Mouse (Mus musculus) splenic B cell, adult 2 months (primary cell): Measurements from ENCODE around the gene Pbx1.

Experiments used
- DNase-seq: peaks from one replicate; pipeline ENCODE4 v3.0.0-alpha.2; 2011; ENCODE audit warnings: low read depth, low spot score
- H3K27me3 ChIP-seq: 2 replicates; pipeline ENCODE4 v1.6.1; 2012; ENCODE audit warnings: mild to moderate bottlenecking, low read length, moderate library complexity, mixed read lengths; ENCODE audit not compliant: control insufficient read depth, poor library complexity, insufficient read depth, severe bottlenecking
- H3K36me3 ChIP-seq: 2 replicates; pipeline ENCODE4 v1.6.1; 2012; ENCODE audit warnings: mild to moderate bottlenecking, low read length, moderate library complexity, mixed read lengths; ENCODE audit not compliant: control insufficient read depth, poor library complexity, insufficient read depth, severe bottlenecking

Gene Pbx1

GRCm38 (mm10) chr1:168275678-168276077 lies 156.4 kb downstream of the Pbx1 start:
- no peak for DNase-seq
- Histone ChIP-seq H3K27me3 (no peaks in the 10 kb centered on the region), H3K36me3 (no peaks in the 10 kb centered on the region)

- Histone ChIP-seq H3K36me3 (no peaks in the 10 kb centered on the region), H3K27me3 (no peaks in the 10 kb centered on the region)
- no peak for DNase-seq
Observed at GRCm38 (mm10) chr1:168274296-168274695, 157.8 kb downstream of the Pbx1 start.

GRCm38 (mm10) chr1:168272091-168272490 lies 160.0 kb downstream of the Pbx1 start:
- Histone ChIP-seq H3K36me3 (no peaks in the 10 kb centered on the region), H3K27me3 (no peaks in the 10 kb centered on the region)
- DNase-seq: no peak

GRCm38 (mm10) chr1:168271207-168271606 lies 160.9 kb downstream of the Pbx1 start:
- no peak for DNase-seq
- H3K36me3 ChIP-seq: no peaks in the 10 kb centered on the region
- H3K27me3 ChIP-seq: no peaks in the 10 kb centered on the region

- H3K27me3 ChIP-seq: no peaks in the 10 kb centered on the region
- no peaks in the 10 kb centered on the region for H3K36me3 ChIP-seq
- DNase-seq: no peak
Observed at GRCm38 (mm10) chr1:168268751-168269623, 163.1 kb downstream of the Pbx1 start.

GRCm38 (mm10) chr1:168268224-168268623 lies 163.8 kb downstream of the Pbx1 start:
- no peak for DNase-seq
- no peaks in the 10 kb centered on the region for H3K36me3 ChIP-seq
- H3K27me3 ChIP-seq: no peaks in the 10 kb centered on the region

- DNase-seq: no peak
Observed at GRCm38 (mm10) chr1:168265594-168266390, 166.3 kb downstream of the Pbx1 start.

GRCm38 (mm10) chr1:168265090-168265489 lies 167.0 kb downstream of the Pbx1 start:
- no peak for DNase-seq
- no peaks in the 10 kb centered on the region for H3K36me3 ChIP-seq
- H3K27me3 ChIP-seq: no peaks in the 10 kb centered on the region

More at GRCm38 (mm10) chr1:168265594-168266390, 166.3 kb downstream of the Pbx1 start:
- Histone ChIP-seq H3K27me3 (no peaks in the 10 kb centered on the region), H3K36me3 (no peaks in the 10 kb centered on the region)

- no peaks in the 10 kb centered on the region for H3K36me3 ChIP-seq
- no peak for DNase-seq
- H3K27me3 ChIP-seq: no peaks in the 10 kb centered on the region
Observed at GRCm38 (mm10) chr1:168260391-168260790, 171.7 kb downstream of the Pbx1 start.

- no peak for DNase-seq
- no peaks in the 10 kb centered on the region for H3K36me3 ChIP-seq
- no peaks in the 10 kb centered on the region for H3K27me3 ChIP-seq
Observed at GRCm38 (mm10) chr1:168258856-168259255, 173.2 kb downstream of the Pbx1 start.

GRCm38 (mm10) chr1:168255347-168255908 lies 176.6 kb downstream of the Pbx1 start:
- Histone ChIP-seq H3K36me3 (no peaks in the 10 kb centered on the region), H3K27me3 (no peaks in the 10 kb centered on the region)
- DNase-seq: no peak

- DNase-seq: no peak
Observed at GRCm38 (mm10) chr1:168246968-168247724, 184.9 kb downstream of the Pbx1 start.

GRCm38 (mm10) chr1:168245539-168245938 lies 186.5 kb downstream of the Pbx1 start:
- DNase-seq: no peak
- H3K27me3 ChIP-seq: no peaks in the 10 kb centered on the region
- no peaks in the 10 kb centered on the region for H3K36me3 ChIP-seq

More at GRCm38 (mm10) chr1:168246968-168247724, 184.9 kb downstream of the Pbx1 start:
- no peaks in the 10 kb centered on the region for H3K36me3 ChIP-seq
- H3K27me3 ChIP-seq: no peaks in the 10 kb centered on the region

- no peak for DNase-seq
- Histone ChIP-seq H3K27me3 (no peaks in the 10 kb centered on the region), H3K36me3 (no peaks in the 10 kb centered on the region)
Observed at GRCm38 (mm10) chr1:168243759-168244158, 188.3 kb downstream of the Pbx1 start.
